Mouse (Mus musculus): ENCODE data around the gene Mlph. TPM values are rescaled to one million over a fixed set of nuclear protein-coding genes. Genes with fewer than 3 reads are reported as not detected.

The Mlph gene
- polyA plus RNA-seq, 1 experiment from 2014 or later, result 0.06 TPM

- Histone ChIP-seq H3K27ac (ENCODE audit: low read depth) (no peak overlapping the region), H3K27me3 (ENCODE audit: insufficient read depth, low read length) (no peaks in the 10 kb centered on the region), H3K9me3 (ENCODE audit: low read length) (no peaks in the 10 kb centered on the region), H3K9ac (replicated peaks) (no peak overlapping the region), H3K36me3 (replicated peaks; ENCODE audit: insufficient read depth, low read length) (no peaks in the 10 kb centered on the region), H3K4me2 (ENCODE audit: low read depth, low read length) (no peak overlapping the region), H3K4me3 (ENCODE audit: low read depth, low read length) (no peak overlapping the region), H3K4me1 (ENCODE audit: insufficient read depth) (no peaks in the 10 kb centered on the region)
- ATAC-seq, result no peak
- WGBS (ENCODE audit: insufficient replicate concordance), result 67% methylated on average over 8 of the region's 8 CpGs
- no peak for DNase-seq
- no peak for TF ChIP-seq CTCF (IDR thresholded peaks at IDR 0.05; ENCODE audit: low read depth)
Measured at GRCm38 (mm10) chr1:90903971-90904458, 10.9 kb upstream of the Mlph start.

GRCm38 (mm10) chr1:90904729-90905404, 10.0 kb upstream of the Mlph start:
- H3K9me3 ChIP-seq (ENCODE audit: low read length), result no peaks in the 10 kb centered on the region
- DNase-seq (no peak), ATAC-seq (peak; percentile 58; the same call in 1 of the 2 replicates)
- WGBS (ENCODE audit: insufficient replicate concordance), result 68% methylated on average over 7 of the region's 7 CpGs
- no peak overlapping the region for H3K27ac ChIP-seq (ENCODE audit: low read depth)
- no peak for TF ChIP-seq CTCF (IDR thresholded peaks at IDR 0.05; ENCODE audit: low read depth)
- TF ChIP-seq EP300 (IDR thresholded peaks at IDR 0.05; ENCODE audit: low read depth), result no peak
- H3K27me3 ChIP-seq (ENCODE audit: insufficient read depth, low read length), result no peaks in the 10 kb centered on the region
- H3K4me1 ChIP-seq (ENCODE audit: insufficient read depth), result no peaks in the 10 kb centered on the region
- H3K4me3 ChIP-seq (ENCODE audit: low read depth, low read length), result no peak overlapping the region
- H3K9ac ChIP-seq (replicated peaks), result no peak overlapping the region
- no peaks in the 10 kb centered on the region for H3K36me3 ChIP-seq (replicated peaks; ENCODE audit: insufficient read depth, low read length)
- no peak overlapping the region for H3K4me2 ChIP-seq (ENCODE audit: low read depth, low read length)

GRCm38 (mm10) chr1:90906357-90906756, 8.5 kb upstream of the Mlph start:
- TF ChIP-seq CTCF (IDR thresholded peaks at IDR 0.05; ENCODE audit: low read depth), result peak; percentile 81
- no peak for TF ChIP-seq EP300 (IDR thresholded peaks at IDR 0.05; ENCODE audit: low read depth)
- Histone ChIP-seq H3K9ac (replicated peaks) (no peak overlapping the region), H3K27me3 (ENCODE audit: insufficient read depth, low read length) (no peaks in the 10 kb centered on the region), H3K9me3 (ENCODE audit: low read length) (no peaks in the 10 kb centered on the region), H3K36me3 (replicated peaks; ENCODE audit: insufficient read depth, low read length) (no peaks in the 10 kb centered on the region), H3K4me1 (ENCODE audit: insufficient read depth) (no peaks in the 10 kb centered on the region), H3K4me2 (ENCODE audit: low read depth, low read length) (no peak overlapping the region), H3K4me3 (ENCODE audit: low read depth, low read length) (no peak overlapping the region), H3K27ac (ENCODE audit: low read depth) (no peak overlapping the region)
- no peak for ATAC-seq
- WGBS (ENCODE audit: insufficient replicate concordance), result 8% methylated on average over 2 of the region's 2 CpGs
- DNase-seq, result peak; percentile 47

GRCm38 (mm10) chr1:90909161-90909560, 5.7 kb upstream of the Mlph start:
- H3K9ac ChIP-seq (replicated peaks), result no peak overlapping the region
- ATAC-seq (no peak), DNase-seq (no peak)
- H3K27me3 ChIP-seq (ENCODE audit: insufficient read depth, low read length), result no peaks in the 10 kb centered on the region
- no peak overlapping the region for H3K4me2 ChIP-seq (ENCODE audit: low read depth, low read length)
- no peaks in the 10 kb centered on the region for H3K36me3 ChIP-seq (replicated peaks; ENCODE audit: insufficient read depth, low read length)
- no peak overlapping the region for H3K27ac ChIP-seq (ENCODE audit: low read depth)
- no peaks in the 10 kb centered on the region for H3K4me1 ChIP-seq (ENCODE audit: insufficient read depth)
- H3K4me3 ChIP-seq (ENCODE audit: low read depth, low read length), result no peak overlapping the region
- no peaks in the 10 kb centered on the region for H3K9me3 ChIP-seq (ENCODE audit: low read length)
- TF ChIP-seq CTCF (IDR thresholded peaks at IDR 0.05; ENCODE audit: low read depth) (no peak), EP300 (IDR thresholded peaks at IDR 0.05; ENCODE audit: low read depth) (no peak)

GRCm38 (mm10) chr1:90909631-90910152, 5.2 kb upstream of the Mlph start:
- no peak overlapping the region for H3K4me3 ChIP-seq (ENCODE audit: low read depth, low read length)
- ATAC-seq (peak; percentile 21; the same call in 1 of the 2 replicates), DNase-seq (peak; percentile 34)
- WGBS (ENCODE audit: insufficient replicate concordance), result 40% methylated on average over 17 of the region's 17 CpGs
- no peaks in the 10 kb centered on the region for H3K36me3 ChIP-seq (replicated peaks; ENCODE audit: insufficient read depth, low read length)
- TF ChIP-seq CTCF (IDR thresholded peaks at IDR 0.05; ENCODE audit: low read depth) (peak; percentile 19; the same call in 1 of the 2 replicates), EP300 (IDR thresholded peaks at IDR 0.05; ENCODE audit: low read depth) (no peak)
- no peaks in the 10 kb centered on the region for H3K9me3 ChIP-seq (ENCODE audit: low read length)
- H3K27me3 ChIP-seq (ENCODE audit: insufficient read depth, low read length), result peaks cover 2% of the 10 kb centered on the region; the same call in 1 of the 2 replicates
- no peak overlapping the region for H3K9ac ChIP-seq (replicated peaks)
- H3K27ac ChIP-seq (ENCODE audit: low read depth), result no peak overlapping the region
- 0 out of 2 replicates have a peak overlapping the region, but pooled peaks have one; percentile 4 for H3K4me2 ChIP-seq (ENCODE audit: low read depth, low read length)
- peaks cover 2% of the 10 kb centered on the region; the same call in 1 of the 2 replicates for H3K4me1 ChIP-seq (ENCODE audit: insufficient read depth)

GRCm38 (mm10) chr1:90913231-90913630, 1.7 kb upstream of the Mlph start:
- Histone ChIP-seq H3K9ac (replicated peaks) (no peak overlapping the region), H3K9me3 (ENCODE audit: low read length) (no peaks in the 10 kb centered on the region), H3K27ac (ENCODE audit: low read depth) (no peak overlapping the region), H3K36me3 (replicated peaks; ENCODE audit: insufficient read depth, low read length) (no peaks in the 10 kb centered on the region), H3K4me2 (ENCODE audit: low read depth, low read length) (no peak overlapping the region), H3K27me3 (ENCODE audit: insufficient read depth, low read length) (peaks cover 8% of the 10 kb centered on the region; the same call in 1 of the 2 replicates), H3K4me1 (ENCODE audit: insufficient read depth) (peaks cover 10% of the 10 kb centered on the region; the same call in 1 of the 2 replicates), H3K4me3 (ENCODE audit: low read depth, low read length) (no peak overlapping the region)
- DNase-seq (no peak), ATAC-seq (no peak)
- no peak for TF ChIP-seq EP300 (IDR thresholded peaks at IDR 0.05; ENCODE audit: low read depth)
- TF ChIP-seq CTCF (IDR thresholded peaks at IDR 0.05; ENCODE audit: low read depth), result no peak
- 73% methylated on average over 6 of the region's 6 CpGs for WGBS (ENCODE audit: insufficient replicate concordance)
